Mouse (Mus musculus) lung, postnatal 36 days (tissue): Measurements from ENCODE around the gene Tspan10.

ENCODE experiments used
- DNase-seq: peaks from one replicate; pipeline ENCODE4 v3.0.0; 2022; ENCODE audit warnings: mixed read lengths

The Tspan10 gene

DNA sequence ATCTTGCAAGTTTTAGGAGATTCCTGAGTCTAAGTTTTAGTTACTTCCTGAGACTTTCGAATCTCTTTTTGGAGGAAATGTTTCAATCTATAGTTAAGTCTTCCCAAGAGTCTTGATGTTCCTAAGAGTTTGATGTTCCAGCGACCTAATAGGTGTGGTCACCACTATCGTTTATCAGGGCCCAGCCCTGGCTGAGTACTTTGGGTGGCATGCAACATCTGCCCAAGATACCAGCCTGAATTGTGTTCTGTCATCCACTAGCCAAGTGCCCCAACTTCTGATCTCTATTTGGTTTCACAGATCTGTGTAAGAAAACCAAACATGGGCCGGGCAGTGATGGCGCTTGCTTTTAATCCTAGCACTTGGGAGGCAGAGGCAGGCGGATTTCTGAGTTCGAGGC, 13.0 kb downstream of the Tspan10 start:
- DNase-seq: no peak

DNA sequence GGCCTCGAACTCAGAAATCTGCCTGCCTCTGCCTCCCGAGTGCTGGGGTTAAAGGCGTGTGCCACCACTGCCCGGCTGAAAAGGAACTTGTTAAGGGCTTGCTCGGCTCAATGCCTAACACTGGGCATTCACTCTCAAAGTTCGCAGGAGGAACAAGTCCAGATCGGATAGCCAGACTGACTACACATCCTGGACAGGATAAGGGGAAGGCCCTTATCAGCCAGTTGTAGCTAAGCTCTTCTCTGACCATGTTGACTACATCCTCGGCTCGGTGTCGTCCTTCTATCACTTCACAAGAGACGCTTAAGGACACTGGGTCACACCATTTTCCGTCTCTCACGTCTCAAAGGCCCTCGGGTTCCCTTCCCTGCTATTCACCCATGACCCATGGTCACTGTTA, 14.9 kb downstream of the Tspan10 start:
- no peak for DNase-seq

DNA sequence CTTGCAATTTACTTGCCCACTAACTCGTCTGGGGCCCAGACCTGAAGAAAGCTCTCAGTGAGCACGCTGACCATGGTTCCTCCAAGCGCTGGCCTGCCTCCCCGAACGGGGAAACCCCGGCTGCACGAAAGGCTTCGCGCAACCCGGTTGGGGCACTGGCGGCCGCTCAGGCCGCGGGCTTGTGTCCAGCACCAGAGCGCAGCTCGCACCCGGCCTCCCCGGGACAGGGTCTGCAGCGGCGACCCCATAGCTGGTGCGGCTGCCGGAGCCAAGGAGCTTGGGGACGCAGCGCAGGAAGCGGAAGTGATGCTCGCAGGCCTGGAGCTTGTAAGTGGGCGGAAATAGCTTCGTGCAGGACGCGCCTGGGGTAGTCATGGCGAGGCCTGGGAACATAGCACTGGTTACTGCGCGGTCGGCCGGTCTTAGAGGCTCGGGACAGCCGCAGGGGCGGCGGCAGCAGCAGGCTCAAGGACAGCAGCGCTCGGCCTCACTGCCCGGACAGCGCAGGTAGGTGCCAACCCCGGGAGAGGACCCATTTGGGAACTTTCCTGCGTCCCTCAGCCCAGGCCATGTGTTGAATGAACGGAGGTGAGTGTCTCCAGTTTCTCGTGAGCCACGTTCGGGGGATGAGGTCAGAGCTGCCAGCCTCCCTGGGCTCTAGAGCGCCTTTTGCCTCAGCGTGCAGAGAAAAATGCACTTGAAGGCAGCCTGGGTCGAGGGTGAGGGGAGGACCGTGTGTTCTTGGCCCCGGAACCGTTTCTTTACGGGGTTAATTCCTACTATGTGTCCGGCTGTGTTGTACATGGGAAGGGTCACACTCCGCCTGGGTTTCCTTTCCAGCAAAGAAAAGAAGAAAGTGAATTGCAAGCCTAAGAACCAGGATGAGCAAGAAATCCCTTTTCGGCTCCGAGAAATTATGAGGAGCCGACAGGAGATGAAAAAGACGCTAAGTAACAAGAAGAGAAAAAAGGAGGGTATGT, 15.6 kb downstream of the Tspan10 start, which contains the start of the genes Oxld1 and Ccdc137:
TSS of gene Oxld1 (minus strand) at position 297 of the 980 bp plus-strand sequence.
TSS of gene Ccdc137 (plus strand) at position 344 of the 980 bp plus-strand sequence.
- peak; percentile 80 for DNase-seq

DNA sequence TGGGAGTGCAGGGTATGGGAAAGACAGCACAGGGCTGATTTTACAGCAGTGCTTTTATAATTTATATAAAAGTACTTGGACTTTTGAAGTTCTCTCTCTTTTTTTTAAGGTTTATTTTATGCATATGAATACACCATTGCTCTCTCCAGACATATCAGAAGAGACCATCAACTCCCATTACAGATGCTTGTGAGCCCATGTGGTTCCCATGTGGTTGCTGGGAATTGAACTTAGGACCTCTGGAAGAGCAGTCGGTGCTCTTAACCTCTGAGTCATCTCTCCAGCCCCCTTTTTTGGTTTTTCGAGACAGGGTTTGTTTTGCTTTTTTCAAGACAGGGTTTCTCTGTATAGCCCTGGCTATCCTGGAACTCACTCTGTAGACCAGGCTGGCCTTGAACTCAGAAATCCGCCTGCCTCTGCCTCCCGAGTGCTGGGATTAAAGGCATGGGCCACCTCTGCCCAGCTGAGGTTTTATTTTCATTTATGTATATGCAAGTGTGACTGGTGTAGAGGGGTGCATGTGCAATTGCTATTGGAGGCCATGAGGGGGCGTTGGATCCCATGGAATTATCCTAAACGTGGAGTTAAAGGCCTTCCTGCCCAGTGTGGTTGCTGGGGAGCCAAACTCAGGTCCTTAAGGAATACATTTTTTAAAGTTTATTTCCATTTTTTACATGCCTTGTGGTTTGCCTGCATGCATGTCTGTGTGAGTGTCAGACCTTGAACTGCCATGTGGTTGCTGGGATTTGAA, 16.6 kb downstream of the Tspan10 start:
- DNase-seq: no peak

DNA sequence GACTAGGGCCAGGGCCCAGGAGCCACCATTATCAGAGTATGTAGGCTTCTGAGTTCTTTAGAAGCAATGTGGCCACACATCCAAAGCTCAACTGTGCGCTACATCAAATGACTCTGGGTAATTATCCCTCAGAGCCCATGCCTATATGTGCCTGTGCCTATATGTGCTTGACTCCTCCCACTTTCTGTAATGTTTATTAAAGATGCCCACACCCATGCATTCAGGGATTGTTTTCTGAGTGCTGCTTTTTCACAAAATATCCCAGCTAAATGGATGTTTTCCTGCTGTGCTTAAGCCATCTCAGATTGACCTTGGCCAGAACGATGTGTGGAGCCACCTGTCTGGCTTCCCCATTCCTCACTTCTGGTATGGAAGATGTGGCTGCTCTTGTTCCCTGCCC, 21.1 kb downstream of the Tspan10 start:
- DNase-seq: no peak

DNA sequence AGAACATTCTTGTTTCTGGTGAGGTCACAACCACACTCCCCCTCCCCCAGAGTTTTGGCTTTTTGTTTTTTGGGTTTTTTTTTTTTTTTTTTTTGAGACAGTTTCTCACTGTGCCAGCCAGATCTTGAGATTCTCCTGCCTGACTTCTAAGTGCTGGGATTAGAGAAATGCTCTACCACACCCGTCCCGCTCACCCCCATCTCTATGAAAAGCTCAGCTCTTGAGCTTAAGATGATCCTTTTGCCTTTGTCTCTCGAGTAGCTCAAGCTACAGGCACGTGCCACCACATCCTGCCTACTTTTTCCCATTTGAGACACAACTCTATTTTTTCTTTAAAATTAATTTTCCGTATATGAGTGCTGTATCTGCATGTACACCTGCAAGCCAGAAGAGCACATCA, 21.9 kb downstream of the Tspan10 start:
- no peak for DNase-seq

DNA sequence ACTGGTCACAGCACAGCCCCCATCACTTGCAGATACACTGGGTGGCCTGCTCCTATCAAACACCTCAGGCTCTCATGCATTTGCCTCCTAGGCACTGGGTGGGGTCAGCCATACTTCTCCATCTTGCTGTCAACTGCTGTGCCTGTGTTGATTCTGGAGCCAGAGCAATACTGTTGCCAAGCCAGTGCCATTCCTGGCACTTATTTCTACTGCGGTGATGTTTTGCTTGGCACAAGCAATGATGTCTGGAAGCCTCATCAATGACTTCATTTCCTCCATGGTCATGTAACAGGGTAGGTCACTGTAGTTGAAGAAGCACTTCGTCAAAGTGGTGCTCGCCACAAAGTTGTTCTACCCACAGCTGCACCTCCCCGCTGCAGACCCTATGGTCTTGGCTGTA, 23.1 kb downstream of the Tspan10 start:
- no peak for DNase-seq

DNA sequence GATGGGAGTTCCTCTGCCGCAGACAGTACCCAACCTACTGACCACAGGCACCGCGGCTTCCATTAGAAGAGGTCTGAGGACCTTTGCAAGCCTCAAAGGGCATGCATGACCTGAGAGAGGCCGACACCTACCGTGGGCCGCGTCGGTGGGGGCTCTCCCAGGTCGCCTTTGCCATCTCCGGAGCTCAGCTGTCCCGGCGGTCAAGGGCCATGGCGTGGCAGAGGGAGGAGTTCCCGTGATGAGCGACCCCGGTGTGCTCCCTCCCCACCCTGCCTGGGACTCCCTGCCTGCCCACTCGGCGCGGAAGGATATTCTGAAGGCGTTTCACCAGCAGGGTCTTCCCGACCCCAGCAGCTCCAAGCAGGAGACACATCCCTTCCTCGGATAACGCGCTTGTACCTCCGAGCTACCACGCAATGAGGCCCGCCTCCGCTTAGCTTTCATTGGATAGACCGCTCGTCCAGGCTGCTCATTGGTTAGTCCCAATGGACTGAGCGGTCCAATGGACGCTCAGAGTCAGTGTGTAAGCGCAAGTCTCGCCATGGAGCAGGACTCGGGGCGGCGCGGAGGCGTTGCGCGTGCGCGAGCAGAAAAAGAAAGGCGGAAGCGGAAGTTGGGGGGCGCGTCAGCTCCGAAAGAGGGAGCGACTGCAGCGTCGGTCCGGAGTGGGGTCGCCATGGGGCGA, 24.7 kb downstream of the Tspan10 start, which contains the start of gene Arl16:
TSS of gene Arl16 (minus strand) at position 557 of the 685 bp plus-strand sequence.
- DNase-seq: peak; percentile 96

DNA sequence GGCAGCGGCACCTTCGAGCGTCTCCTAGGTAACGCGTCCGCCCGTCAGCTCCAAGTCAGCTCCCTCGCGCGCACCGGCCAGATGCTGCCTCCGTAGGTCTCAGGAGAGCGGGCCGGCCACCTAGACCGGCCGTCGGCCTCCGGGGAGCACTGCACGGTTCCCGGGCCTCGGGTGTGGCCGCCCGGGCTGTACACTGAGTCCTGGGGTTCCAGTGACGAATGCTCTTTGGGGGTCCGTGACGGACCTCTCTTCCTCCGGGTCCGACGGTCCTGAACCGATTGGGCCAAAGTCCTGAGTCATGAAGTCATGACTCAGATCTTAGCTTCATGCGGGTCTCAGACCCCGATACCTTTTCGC, 25.3 kb downstream of the Tspan10 start:
- no peak for DNase-seq

DNA sequence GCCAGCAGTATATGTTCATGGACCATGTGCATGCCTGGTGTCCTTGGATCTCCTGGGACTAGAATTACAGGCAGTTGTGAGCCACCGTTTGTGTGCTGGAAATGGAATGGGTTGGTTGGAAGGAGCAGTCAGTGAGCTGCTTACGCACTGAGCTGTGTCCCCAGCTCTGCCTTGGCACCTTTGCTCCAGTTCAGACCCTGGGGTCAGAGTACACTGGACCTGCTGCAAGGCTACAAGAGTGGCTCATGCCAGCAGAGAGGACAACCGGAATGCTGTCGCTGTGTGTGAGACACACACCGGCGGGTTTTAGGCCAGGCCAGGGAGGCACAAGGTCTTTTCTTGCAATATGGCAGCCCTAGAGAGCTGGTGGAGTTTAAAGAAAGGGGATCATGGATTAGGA, 29.6 kb downstream of the Tspan10 start:
- DNase-seq: no peak

DNA sequence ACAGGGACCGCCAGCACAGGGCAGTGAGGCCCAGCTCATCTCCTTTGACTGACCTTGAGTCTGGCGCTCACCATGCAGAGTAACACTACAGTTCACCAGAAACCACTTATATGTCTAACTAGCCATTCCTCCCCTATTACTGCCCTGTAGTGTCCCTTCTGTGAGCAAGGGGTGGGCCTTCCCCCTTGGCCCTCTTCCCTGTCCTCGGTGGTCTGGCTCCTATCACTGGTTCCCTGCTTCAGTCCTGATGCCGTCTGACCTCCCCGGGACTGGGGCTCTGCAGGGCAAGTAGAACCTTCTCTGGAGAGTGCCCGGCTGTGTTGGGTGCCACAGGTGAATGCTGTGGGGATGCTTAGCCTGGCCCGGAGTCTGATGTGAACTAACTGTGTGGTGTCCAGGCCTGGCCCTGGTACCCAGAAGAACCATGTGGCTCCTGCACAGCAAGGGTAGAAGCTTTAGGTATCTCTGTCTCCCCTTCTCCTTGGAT, 41.0 kb downstream of the Tspan10 start:
- DNase-seq: no peak

DNA sequence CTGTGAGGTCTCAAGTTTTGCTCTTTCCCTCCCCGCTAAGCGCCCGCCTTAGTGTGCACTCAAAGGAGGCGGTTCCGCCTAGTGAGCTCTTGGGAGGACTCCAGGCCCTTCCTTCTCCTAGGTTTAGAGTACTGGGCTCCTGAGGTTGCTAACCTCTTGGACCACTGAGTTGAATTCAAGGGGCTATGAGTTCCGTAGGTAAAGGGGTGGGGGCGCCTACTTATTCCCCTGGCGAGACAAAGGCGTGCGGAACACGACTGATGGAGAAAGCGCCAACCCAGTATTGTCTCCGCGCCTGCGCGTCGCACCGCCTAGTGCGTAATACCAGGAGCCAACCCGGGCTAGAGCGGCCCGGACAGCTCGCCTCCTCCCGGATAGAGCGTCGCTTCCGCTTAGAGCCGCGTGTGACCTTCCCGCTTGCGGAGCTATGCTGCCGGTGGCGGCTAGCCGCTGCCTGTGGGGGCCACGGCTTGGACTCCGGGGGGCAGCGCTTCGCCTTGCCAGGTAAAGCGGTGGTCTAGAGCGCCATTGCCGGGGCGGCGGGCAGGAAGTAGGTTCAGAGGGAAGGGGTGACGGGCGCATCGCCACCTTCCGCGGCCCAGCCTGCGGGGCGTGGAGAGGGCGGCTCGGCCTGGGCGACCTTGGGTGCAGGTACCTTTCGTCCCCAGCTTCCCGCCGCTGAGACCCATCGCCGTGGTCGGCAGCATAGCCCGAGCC, 42.0 kb downstream of the Tspan10 start, which contains the start of gene Mrpl12:
TSS of gene Mrpl12 (plus strand) at position 349 of the 717 bp plus-strand sequence.
- peak; percentile 92 for DNase-seq

DNA sequence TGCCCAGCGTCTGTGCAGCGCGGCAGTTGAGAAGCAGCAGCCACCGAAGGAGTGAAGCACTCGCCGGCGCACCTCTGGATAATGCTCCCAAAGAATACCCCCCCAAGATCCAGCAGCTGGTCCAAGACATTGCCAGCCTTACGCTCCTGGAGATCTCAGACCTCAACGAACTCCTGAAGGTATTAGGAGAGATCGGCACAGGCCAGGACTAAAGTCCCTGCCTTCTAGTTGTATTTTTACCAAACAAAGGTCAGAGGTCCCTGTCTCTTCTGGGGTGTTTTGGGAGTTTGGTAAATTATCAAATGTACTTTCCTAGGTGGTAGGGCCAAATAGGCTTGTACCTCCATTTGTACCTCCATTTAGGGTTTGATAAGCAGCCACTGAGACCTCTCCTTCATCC, 42.8 kb downstream of the Tspan10 start:
- DNase-seq: no peak

DNA sequence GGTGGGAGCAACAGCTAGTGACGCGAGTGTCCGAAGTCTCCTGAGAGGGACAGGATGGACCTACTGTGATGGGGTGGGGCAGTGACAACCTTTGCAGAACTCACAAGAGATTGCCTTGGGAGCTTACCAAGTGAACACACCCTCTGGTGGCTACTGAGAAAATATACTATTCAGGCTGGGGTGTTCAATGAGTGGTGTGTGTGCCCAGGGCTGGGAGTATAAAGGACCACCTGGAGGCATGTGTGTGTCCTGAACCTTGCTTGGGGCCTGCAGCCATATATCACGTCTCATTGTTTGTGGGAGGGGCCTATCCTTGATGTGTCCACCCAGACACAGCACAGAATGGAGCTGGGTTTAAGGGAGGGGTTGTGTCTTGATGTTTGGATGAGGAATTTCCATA, 46.1 kb downstream of the Tspan10 start:
- DNase-seq: no peak

DNA sequence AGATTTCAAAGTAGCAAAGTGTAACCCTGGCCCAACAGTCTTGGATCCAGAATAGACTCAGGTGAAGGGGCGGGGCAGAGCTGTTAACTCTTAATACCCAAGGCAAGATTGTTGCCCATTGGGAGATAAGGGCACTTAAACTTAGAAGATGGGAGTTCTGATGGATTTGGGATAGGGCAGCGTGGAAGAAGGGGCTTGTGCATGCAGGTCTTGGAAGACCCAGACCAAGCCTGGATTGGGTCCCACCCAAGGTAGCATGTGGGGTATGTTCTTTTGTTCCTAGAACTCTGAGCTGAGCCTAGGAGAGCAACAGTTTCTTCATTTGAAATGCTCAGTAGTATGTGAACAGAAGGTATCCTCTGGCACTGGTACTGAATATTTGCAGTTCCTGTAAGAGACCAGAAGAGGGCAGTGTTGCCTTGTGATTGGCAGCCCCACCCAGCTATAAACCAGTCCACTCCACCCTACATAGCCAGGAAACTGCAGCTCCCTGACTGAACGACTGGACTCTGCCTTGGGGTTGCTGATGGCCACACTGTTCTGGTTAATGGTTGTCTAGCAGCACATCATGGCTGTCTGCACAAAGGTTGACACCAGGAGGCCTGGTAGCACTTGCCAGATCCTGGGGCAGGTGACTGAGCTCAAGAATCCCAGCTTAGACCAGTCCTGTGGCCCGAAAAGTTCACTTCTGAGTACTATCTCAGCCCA, 46.8 kb downstream of the Tspan10 start:
- peak; percentile 85 for DNase-seq

DNA sequence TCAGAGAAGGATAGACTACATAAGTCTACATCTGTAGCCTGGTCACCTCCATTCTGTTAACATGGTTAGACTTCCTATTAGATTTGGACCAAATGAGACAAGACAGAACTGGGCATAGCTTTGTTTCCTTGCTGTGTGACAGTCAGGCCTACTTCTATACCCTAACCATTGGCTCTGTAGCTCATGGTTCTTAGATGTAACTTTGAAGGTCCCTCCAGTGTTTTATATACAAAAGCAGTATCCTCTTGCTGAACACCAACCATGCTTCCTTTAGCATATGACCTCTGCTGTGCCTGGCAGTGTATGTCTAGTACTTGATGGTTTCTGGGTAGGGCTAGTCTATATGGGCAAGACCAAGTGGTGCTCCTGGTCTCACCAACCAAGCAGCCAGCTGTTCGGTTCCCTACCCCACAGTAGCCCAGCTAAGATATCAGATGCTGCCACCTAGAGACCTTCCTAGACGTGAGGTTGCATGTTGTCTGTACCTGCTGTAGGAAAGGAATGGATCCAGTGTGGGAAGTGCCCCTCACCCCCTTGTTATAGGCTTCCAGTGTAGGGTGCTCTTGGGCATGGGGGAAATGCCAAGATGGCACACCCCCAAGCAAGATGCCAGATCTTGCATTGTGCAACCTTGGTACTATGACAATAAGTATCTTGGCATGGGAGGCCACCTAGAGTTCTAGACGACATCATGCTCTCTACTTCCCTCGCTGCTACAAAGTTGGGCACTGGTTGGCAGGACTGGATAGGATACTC, 48.0 kb downstream of the Tspan10 start:
- DNase-seq: peak; percentile 61

DNA sequence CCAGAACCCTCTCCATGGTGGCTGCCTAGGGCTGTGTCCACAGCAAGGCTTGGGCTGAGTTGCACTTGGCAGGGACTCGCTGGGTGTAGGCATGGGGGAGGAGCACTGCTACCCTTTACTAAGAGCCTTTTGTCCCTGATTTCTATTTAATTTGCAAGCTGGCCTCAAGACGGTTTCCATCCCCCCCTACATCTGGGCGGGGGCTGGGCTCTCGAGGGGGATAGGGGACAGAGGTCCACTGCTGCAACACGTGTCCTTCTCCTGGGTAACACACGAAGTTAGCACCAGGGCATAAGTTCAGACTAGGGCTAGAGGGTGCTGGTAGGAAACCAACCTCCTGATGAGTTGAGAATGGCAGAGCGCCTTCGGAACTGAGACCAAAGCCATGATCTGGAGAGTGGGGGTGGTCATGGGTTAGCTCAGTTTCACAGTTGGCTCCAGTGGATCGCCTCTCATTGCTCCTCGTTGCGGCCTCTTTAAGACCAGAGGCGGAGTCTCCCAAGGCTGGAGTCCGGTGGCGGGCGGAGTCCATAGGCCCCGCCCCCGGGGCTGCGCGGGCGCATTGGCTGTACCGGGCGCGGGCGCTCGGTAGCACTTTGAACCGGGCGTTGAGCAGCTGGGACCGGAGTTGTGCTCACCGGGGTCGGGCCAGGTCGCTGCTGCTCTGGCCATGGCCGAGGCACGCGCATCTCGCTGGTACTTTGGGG, 49.0 kb downstream of the Tspan10 start, which contains the start of gene Slc25a10:
TSS of gene Slc25a10 (plus strand) at position 524 of the 707 bp plus-strand sequence.
- DNase-seq: peak; percentile 96

DNA sequence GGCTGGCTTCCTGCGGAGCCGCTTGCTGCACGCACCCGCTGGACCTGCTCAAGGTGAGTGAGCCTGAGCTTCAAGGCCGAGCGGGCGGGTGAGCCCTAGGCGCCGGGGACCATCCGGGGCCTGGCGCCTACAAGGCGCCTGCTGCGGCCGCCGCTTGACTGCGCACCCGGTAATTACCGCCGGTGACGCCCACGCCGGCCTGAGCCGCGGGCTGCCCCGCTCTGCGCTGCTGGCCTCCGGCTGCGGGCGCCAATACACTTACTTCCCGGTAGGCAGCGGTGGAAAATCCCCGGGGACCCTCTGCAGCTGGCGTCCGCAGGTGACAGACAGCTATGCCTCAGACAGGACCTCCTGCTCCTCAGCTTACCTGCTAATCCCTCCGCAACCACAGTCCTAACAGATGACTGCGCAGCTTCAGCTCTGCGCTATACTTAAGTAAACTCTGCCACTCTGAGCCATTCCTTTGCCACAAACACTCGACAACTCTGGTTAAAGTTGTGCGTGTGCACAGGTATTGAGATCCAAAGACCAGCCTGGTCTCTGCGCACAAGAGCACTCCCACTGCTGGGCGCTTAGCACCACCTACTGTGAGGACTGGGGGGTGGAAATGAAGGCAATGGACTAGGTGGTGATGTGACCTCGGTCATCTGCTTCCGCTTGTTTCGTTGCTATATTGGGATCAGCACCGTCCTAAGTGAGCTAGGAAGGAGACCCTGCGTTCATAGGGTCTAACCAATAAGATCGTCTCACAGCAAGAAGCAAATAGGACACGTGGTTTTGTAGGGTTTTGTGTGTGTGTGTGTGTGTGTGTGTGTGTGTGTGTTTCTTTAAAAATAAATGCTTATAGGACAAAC, 49.8 kb downstream of the Tspan10 start:
- DNase-seq: peak; percentile 58

DNA sequence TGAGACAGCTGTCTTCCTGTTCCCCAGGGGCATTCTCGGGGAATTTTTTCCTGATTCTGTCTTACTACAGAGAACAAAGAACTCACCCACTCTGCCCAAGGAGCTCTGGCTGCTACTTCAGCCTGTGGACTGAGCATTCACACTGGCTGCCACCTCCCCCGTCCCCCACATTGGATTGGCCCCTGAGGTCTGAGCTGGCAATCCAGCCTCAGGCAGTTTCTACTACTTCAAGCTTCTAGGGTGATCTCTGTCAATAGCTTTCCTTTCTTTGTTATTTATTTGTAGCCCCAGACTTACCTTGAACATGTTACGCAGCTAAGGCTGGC, 50.4 kb downstream of the Tspan10 start:
- DNase-seq: no peak
